Mouse (Mus musculus) small intestine, adult 2 months (tissue): ENCODE results near the gene Otulin.

ENCODE experiments used
- CTCF ChIP-seq: fragments of 200-500 bp; IDR thresholded peaks from 2 replicates; pipeline ENCODE4 v1.5.1; 2012; ENCODE audit warnings: low read depth, mild to moderate bottlenecking, control low read depth, inconsistent platforms, low read length, moderate library complexity, mixed read lengths; ENCODE audit not compliant: insufficient replicate concordance, insufficient read length; ENCODE audit errors: extremely low read depth
- POLR2A ChIP-seq: fragments of 200-500 bp; IDR thresholded peaks from 2 replicates; pipeline ENCODE4 v1.6.1; 2012; ENCODE audit warnings: low read depth, mild to moderate bottlenecking, control low read depth, inconsistent platforms, low read length, moderate library complexity

GRCm38 (mm10) chr15:27577915-27578780 lies 52.3 kb downstream of the Otulin start:
- TF ChIP-seq CTCF (no peak), POLR2A (no peak)
